Mouse (Mus musculus) retina, adult 2 months (tissue): ENCODE measurements around the gene Rdh19.
"Not testable (repeated sequence)": the region's sequence is repeated elsewhere in the genome, so short reads cannot be mapped to it uniquely, and the experiment has no call there.

ENCODE experiments used
- DNase-seq: peaks from one replicate; pipeline ENCODE4 v3.0.0-alpha.2; 2012; ENCODE audit warnings: low read depth, low spot score

Gene Rdh19

GRCm38 (mm10) chr10:127849628-127850027, at the start of gene Rdh19:
Rdh19 (plus strand) TSS chr10:127849928.
- no peak for DNase-seq

- DNase-seq = no peak
These were observed 48.8 kb upstream of the Rdh19 start, which contains the start of gene Rdh16 for GRCm38 (mm10) chr10:127800891-127801290. Rdh16 (plus strand) TSS chr10:127801152.

- DNase-seq = no peak
These were observed 48.1 kb upstream of the Rdh19 start for GRCm38 (mm10) chr10:127801612-127802011.

GRCm38 (mm10) chr10:127802236-127802635, 47.5 kb upstream of the Rdh19 start:
- no peak for DNase-seq

- no peak for DNase-seq
These were observed 45.3 kb upstream of the Rdh19 start for GRCm38 (mm10) chr10:127804416-127804815.

GRCm38 (mm10) chr10:127815888-127816287, 33.8 kb upstream of the Rdh19 start:
- DNase-seq = no peak

- DNase-seq = not testable (repeated sequence)
These were observed 32.3 kb upstream of the Rdh19 start for GRCm38 (mm10) chr10:127817268-127817910.

GRCm38 (mm10) chr10:127821806-127822205, 27.9 kb upstream of the Rdh19 start:
- not testable (repeated sequence) for DNase-seq

- DNase-seq = no peak
These were observed 24.3 kb upstream of the Rdh19 start for GRCm38 (mm10) chr10:127825386-127825785.

GRCm38 (mm10) chr10:127829121-127829520, 20.6 kb upstream of the Rdh19 start:
- DNase-seq = no peak

GRCm38 (mm10) chr10:127834186-127834585, 15.5 kb upstream of the Rdh19 start:
- DNase-seq = not testable (repeated sequence)

GRCm38 (mm10) chr10:127835292-127835691, 14.4 kb upstream of the Rdh19 start:
- no peak for DNase-seq

GRCm38 (mm10) chr10:127837793-127838192, 11.9 kb upstream of the Rdh19 start:
- DNase-seq = not testable (repeated sequence)

- no peak for DNase-seq
These were observed 11.2 kb upstream of the Rdh19 start for GRCm38 (mm10) chr10:127838539-127838938.

GRCm38 (mm10) chr10:127840776-127841175, 9.0 kb upstream of the Rdh19 start:
- DNase-seq = no peak

- not testable (repeated sequence) for DNase-seq
These were observed 3.8 kb upstream of the Rdh19 start for GRCm38 (mm10) chr10:127845945-127846344.

- DNase-seq = no peak
These were observed 1.6 kb upstream of the Rdh19 start for GRCm38 (mm10) chr10:127848089-127848488.

- DNase-seq = no peak
These were observed 6.6 kb downstream of the Rdh19 start for GRCm38 (mm10) chr10:127856376-127856775.

GRCm38 (mm10) chr10:127864931-127865330, 15.2 kb downstream of the Rdh19 start:
- no peak for DNase-seq

GRCm38 (mm10) chr10:127866232-127866631, 16.5 kb downstream of the Rdh19 start, which contains the start of gene Rdh16f2:
Rdh16f2 (plus strand) TSS chr10:127866474.
- no peak for DNase-seq

GRCm38 (mm10) chr10:127872484-127872883, 22.8 kb downstream of the Rdh19 start:
- DNase-seq = no peak

GRCm38 (mm10) chr10:127877681-127878080, 28.0 kb downstream of the Rdh19 start:
- DNase-seq = no peak

GRCm38 (mm10) chr10:127878262-127879057, 28.7 kb downstream of the Rdh19 start:
- DNase-seq = no peak
